Mouse (Mus musculus): ENCODE measurements around the gene Mthfd2.

Gene Mthfd2

DNA sequence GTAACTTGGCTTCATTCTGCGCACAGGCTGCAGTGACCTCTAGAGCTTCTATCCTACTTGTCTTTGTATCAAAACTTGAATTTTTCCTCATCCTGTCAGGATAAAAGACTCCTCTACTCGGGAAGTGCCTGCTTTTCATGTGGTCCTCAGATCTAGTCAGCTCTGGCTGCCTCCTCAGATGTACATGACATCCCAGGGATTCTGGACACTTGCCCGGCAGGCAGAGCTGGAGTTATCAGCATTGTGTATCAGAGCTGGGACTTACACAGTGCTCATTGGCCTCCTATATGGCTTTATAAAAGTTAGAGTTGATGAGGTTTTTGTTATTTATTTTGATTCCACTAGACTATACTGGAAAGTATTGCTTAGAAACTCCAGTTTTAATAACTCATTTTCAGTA, 15.7 kb upstream of the Mthfd2 start:
- DNase-seq (ENCODE audit: low spot score), result no peak

DNA sequence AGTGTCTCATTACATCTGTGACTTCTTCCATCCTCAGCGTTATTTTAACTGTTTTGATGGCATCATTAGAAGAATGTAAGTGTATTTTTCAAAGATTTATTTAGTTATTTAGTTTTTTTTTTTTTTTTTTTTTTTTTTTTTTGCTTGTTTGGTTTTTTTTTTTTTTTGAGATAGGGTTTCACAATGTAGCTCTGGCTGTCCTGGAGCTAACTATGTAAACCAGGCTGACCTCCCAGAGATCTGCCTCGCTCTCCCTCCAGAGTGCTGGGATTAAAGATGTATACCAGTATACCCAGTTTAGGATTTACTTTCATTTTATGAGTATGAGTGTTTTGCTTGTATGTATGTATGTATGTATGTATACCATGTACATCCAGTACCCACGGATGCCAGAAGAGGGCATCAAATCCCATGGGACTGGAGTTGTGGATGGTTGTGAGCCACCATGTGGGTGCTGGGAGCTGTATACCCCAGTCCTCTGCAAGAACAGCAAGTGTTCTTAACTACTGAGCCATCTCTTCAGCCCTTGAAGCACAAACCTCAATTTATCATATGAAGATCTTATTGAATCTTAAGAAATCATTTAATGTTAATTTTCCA, 2.0 kb upstream of the Mthfd2 start:
- no peak for DNase-seq (ENCODE audit: low spot score)

DNA sequence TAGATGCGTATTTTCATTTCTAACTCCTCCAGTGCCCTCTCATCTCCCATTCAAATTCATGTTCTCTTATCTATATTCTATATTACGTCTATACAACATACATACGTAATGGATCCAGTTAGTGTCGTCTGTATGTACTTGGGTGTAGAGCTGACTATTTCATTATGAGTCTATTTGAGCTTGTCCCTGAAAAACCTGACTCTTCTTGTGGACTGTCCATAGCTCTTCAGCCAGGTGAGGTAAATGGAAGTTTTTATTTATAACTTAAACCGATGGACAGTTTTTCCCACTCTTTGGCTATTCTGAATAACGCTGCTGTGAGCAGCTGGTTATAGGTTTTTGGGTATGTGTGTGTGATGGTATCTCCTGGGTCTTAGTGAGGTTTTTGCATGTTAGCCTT, 1.1 kb upstream of the Mthfd2 start:
- no peak for DNase-seq (ENCODE audit: low spot score)

DNA sequence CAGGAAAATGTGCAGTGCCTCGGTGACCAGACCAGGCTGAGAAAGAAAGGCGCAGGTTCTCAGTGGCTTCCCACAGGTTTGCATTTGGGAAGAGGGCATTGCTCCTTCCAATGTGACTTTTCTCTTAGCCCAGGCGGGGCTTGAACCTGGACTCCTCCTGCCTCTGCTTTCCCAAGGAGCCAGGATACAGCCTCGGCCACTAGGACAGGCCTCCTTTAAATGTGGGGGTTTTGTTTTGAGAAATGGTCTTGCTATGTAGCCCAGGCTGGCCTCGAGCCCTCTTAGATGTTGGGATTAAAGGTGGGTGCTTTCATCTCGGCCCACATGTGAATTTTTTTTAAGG, 657 bp upstream of the Mthfd2 start:
- DNase-seq (ENCODE audit: low spot score), result no peak

DNA sequence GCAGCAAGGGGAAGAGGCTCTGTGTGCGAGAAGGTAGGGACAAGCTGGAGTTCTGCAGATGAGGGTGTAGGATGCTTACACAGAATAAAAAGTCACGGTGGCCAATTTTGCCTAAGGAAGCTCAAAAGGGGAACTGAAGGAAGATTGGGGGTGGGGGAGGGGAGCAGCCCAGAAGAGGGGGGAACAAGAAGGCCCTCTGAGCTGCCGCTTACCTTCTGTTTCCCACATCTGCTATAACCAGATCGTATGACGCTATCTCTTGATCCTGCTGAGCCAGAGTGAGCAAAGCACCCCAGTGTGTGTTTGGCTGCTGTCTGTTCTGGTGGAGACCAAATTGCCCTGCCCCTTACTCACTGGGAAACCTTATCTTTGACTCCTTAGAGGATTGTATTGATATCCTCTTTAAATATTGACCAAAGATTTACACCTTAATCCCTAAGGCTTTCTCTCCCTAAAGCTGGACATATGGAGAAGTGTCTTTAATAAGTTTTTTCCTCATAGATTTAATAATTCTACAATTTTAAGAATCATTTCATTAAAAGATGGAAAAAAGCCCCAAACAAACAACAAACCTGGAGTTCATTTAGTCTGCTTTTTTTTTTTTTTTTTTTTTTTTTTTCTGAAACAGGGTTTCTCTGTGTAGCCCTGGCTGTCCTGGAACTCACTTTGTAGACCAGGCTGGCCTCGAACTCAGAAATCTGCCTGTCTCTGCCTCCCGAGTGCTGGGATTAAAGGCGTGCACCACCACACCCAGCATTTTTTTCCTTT, 1.9 kb downstream of the Mthfd2 start:
- DNase-seq (ENCODE audit: low spot score), result no peak

DNA sequence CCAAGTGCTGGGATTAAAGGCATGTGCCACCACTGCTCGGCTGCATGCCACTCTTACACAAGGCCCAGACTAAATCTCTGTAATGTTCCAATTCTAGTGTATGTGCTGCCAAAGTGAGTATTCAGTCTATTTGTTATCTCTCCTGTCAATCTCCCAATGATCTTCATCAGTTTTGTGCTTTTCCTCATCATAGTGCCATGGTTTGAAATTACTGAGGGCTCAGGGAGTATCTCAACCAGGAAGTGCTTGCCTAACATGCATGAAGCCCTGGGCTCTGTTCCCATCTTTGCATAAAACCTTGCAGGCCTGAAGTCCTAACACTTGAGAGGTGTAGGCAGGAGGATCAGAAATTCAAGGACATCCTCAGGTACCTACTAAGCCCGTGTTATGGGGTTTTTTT, 2.9 kb downstream of the Mthfd2 start:
- no peak for DNase-seq (ENCODE audit: low spot score)

DNA sequence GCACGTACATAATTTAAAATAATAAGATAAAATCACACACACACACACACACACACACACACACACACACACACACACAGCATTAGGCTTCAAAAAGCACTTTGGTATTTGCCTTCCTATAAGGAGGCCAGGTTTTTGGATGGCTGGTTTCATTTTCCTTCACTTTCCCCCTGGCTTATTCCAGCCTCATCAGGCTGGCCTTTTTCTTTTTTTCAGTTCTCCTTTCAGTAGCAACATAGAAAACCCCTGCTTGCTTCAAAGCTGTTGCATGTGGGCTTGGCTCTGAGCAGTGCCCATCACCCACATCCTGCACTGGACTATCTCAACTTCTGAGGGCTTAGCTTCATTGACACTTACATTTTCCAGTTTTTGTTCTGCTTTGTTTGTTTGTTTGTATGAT, 3.8 kb downstream of the Mthfd2 start:
- no peak for DNase-seq (ENCODE audit: low spot score)

DNA sequence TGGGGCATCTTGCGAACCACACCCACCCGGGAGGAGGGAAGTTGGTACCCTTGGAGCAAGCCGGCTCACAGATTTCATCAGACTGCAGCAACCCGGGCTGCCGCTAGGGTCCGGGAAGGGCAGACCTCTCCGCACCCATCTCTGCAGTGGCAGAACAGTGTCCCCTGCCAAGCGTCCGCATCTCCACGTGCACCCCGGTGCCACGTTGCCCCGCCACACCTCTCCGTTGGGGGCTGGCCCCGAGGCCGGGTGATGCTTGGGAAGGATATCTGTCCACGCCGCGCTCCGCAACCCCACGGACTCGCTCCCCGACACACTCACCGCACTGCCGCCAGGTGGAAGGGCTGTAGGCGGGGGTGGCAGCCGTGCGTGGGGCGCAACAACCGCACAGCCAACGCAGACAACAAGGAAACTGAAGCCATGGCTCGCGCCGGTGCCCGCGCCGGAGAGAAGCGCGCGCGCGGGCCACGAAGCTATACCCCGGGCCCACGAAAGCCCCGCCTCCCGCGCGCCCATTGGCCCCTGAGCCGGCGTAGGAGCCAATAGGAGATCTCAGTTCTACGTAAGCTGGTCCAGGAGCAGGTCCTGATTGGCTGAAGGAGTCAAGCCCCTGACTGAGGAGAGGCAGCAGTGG, 8.5 kb downstream of the Mthfd2 start:
- peak; percentile 96 for DNase-seq (ENCODE audit: low spot score)

DNA sequence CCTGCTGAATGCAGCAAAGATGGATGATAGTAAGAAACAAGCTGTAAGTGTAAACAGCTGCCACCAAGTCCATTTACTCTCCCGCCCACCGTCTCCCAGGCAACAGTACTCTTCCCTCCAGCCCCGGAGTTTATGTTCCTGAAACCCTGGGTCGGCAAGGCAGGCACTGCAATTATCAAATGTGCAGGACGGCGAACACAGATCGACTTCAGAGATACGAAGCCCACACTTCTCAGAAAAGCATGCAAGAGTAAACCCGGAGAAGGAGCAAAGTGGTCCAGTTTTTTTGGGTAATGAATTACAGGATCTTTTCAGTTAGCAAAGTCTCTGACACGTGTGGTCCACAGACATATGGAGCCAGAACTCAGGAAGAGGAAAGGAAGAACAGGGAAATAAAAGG, 9.7 kb downstream of the Mthfd2 start:
- DNase-seq (ENCODE audit: low spot score), result peak; percentile 38

DNA sequence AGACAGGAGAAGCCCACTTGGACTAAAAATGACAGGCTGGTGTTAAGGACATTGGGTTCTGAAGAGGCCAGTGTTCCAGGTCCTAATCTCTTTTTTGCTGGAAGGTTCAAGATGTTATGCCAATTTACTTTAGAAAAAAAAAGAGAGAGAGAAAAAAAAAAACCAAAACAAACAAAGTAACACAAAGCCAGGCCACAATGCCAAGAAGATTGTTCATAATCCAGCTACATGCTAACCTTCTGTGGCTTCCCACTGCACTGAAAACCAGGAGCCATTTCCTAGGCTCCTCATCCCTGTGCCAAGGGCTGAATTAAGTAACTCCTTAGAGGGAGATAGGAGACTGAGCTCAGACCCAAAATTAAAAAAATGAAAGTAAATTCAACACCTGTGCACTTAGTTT, 10.4 kb downstream of the Mthfd2 start:
- DNase-seq (ENCODE audit: low spot score), result peak; percentile 51

DNA sequence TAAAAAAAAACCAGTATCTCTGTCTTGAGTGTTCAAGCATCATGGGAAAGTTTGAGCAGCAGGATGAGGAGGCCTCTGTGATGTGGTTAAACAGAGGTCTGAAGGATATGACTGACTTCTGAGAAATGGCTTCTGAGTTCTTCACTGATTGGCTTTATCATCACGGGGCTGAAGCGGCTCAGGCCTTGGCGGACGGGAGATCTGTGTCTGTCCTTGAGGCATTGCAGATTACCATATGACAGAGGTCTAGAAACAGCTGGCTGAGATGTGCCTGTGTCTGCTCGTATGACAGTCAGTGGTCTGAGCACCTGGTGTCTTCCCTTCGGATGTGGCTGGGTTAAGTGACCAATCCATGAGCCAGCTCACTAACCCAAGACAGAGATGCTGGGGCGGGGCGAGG, 13.2 kb downstream of the Mthfd2 start:
- DNase-seq (ENCODE audit: low spot score), result no peak

DNA sequence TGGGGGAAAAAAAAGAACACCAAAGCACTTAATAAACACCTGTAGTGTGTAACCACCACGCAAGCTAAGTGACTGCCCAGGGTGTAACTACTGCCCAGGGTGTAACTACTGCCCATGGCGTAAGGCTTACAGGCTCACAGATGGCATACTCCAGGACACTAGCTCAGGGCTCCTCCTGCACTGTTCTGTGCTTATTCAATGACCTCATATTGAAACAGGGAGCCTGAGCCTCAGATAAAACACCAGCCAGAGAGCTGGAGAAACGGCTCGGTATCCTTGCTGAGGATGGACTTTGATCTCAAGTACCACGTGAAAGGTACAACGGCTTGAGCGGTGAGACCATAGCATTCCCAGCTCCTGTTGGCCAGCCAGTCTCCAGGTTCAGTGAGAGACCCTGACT, 13.7 kb downstream of the Mthfd2 start:
- DNase-seq (ENCODE audit: low spot score), result no peak

DNA sequence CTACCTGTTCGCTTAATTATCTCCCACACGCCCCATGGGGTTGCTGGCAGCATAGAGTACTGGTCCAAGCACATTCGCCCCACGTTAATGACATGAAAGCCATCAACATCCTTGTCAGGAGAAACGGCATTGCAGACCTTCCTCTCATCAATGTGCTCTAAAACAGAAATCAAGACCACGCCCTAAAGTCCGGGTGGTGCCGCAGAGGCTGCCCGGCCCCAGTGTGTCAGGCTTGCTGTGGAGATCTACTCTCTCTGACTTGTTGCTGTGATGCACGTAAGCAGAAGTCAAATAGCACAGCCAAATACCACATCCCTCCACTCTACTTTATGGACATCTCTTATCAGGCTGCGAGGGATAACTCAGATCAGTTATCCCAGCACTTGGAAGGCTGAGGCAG, 14.5 kb downstream of the Mthfd2 start:
- DNase-seq (ENCODE audit: low spot score), result no peak

DNA sequence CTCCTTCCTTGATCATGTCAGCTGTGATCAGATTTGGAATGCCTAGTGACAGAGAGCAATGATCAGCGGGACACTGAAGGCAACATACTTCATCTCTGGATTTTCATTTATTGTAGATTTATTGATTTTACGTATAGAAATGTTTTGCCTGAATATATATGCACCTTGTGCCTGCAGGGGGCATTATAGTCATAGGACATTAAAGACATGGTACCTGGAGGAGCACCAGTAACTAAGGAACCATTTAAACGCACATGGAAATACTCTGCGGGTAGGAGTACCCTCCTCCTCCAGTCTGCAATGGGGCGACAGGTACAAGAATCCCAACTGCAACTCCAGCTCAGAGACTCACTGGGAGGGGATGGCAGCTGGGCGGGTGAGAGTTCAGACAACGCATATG, 16.7 kb downstream of the Mthfd2 start:
- no peak for DNase-seq (ENCODE audit: low spot score)

DNA sequence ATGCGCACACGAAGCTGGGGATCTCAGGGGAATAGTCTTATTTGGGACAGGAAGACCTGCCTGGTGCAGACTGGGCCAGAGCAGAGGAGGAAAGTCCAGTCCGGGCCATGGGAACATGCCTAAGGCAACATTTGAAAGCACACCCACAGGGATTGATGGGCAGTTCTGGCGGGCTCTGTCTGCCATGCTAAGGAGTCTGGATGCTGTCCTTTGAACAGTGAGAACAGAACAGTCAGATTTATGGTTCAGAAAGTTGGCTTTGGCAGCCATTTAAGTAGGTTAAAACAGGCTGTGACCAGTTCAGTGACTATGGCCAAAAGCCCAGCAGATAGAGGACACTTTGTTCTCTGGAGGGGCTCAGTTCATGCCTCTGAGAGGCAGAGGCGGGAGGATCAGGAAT, 23.4 kb downstream of the Mthfd2 start:
- DNase-seq (ENCODE audit: low spot score), result peak; percentile 75

DNA sequence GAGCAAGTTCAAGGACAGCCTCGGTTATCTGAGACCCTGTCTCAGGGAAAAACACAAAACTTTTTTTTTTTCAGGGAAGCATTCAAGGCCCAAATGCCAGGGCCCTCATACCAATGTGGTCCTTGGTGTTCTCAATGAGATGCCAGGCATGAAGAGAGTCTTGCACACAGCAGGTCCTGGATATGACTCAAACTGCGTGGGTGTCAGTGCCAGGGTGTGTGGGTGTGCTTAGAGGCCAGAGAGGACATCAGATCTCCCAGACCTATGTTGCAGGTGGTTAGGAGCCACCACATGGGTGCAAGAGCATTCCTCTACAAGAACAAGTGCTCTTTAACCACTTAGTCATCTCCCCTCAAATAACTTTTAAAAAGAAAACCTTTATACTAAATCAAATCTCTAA, 24.4 kb downstream of the Mthfd2 start:
- peak; percentile 71 for DNase-seq (ENCODE audit: low spot score)

DNA sequence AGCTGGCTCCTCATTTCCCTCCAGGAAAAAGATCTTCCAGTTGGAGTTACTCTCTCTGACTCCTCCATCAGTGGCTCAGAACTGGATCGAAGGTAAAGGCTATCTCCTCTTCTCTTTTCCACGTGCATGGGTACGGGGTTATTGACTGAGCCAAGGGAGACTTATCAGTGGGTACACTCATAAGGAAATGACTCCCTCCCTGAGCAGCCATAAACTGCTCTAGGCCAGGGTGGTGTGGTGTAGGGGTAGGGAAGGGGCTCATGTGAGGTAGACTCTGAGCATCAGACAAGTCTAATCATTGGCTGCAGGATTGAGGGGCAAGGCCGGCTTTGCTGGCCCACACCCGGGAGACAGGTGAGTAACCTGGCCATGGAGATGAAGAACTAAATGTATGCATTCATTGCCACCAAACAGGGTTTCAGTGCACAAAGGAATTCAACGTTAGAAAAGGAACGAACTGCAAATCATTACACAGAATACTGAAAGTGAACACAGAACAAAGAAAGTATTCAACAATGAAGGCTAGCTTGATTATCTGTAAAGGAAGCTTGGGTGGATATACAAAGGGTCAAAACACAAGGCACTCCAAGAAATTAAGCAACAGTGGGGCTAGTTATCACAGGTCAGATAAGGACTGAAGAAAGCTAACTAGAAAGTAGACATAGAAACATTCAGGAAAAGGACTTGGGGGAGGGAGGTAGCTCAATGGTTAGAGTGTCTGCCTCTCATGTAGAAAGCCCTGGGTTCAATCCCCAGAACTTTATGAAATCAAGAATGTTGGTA, 25.1 kb downstream of the Mthfd2 start:
- DNase-seq (ENCODE audit: low spot score), result no peak

DNA sequence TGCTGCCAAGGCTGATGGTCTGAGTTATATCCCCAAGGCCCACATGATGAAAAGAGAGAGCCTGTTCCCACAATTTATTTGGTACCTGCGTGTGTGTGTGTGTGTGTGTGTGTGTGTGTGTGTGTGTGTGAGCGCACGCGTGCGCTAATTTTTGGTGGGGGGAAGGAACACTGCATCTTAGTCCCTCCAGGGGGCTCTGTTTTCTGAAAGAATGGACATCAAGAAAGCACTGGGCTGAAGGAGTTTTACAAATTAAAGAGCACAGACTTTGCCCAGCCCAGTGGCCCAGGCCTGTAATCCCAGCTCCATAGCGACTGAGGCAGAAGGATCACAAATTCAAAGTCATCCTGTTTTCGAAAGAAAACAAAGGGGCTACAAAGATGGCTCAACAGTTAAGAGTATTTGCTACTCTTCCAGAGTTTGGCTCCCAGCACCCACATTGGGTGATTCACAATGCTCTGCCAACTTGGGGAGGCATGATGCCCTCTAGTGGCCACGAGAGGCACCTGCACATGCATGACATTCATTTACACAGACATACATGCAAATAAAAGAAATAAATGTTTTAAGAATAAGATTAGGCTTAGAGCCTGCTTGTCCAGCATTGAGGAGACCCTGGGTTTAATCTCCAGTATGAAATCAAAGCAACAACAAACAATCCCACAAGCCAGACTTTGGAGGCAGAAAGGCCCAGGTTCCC, 45.3 kb downstream of the Mthfd2 start:
- no peak for DNase-seq (ENCODE audit: low spot score)

DNA sequence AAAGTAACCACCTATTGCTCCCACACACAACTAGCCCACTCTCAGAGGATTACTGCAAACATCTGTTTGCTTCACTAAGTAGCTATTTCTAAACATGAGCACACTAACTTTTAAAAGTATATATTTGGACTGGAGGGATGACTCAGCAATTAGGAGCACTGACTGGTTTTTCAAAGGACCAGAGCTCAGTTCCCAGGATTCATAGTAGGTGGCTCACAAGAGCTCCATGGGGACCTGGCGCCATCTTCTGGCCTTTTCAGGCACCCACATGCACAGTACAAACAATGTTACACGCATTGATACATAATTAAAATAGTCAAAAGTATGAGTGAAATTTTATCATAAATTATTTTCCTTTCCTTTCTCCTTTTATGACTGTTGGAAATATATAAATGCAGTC, 46.8 kb downstream of the Mthfd2 start:
- DNase-seq (ENCODE audit: low spot score), result no peak

DNA sequence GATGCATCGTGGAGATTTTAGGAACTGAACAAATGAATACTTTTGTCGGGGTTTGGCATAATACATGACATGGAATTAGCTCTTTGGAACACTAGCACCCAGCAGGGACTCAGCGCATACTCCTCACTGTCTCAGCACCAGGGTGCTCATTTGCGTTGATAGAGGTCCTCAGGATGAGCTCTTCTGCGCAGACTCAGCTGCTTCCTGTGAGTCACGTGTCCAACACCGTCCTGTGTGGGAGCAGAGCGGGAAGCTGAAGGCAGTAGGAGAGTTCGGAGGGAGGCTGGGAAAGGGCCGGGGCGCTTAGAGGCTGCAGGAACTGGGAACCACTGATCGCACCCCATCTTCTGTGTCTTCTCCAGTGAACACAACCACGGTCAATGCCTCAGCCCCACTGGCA, 48.6 kb downstream of the Mthfd2 start:
- DNase-seq (ENCODE audit: low spot score), result no peak

DNA sequence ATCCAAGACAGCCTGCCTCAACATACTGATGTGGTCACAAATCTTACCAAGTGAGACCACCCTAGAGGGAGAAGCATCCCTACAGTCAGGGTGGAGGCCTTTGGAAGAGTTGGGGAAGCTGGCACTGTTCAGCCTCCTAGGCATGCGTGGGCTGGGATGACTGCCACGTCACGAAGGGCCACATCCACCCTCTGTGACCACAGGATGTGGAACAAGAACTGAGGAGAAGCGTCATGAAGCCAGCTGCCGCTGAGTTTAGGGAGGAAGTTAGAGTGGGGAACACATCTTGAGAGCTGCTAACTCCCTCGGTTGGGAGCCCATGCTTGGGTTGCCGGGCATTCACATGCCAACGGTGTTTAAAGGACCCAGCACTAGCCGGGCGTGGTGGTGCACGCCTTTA, 52.0 kb downstream of the Mthfd2 start:
- no peak for DNase-seq (ENCODE audit: low spot score)

All from testis, postnatal 14 days (tissue).